Mouse (Mus musculus): Measurements from ENCODE around the gene Mrpl51. TPM values are rescaled to one million over a fixed set of nuclear protein-coding genes. Genes with fewer than 3 reads are reported as not detected.

The Mrpl51 gene
- polyA plus RNA-seq, 1 experiment from 2014 or later = 202 TPM

DNA sequence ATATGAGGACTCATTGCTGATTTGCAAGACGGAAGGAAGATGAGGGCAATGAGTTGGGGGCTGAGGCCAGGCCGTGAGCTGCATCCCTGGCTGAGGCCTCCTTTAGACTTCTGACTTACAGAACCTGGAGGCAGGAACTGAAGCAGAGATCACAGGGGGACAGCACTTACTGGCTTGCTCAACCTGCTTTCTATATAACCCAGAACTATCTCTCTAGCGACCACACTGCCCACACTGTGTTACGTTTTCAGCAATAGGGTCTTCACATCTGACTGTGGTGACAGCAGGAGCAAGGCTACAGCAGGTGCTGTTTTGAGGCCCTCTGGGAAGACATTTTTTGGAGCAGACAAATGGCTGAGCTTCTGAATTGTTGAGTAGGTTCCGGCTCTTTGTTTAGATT lies 49.0 kb downstream of the Mrpl51 start:
- H3K36me3 ChIP-seq (ENCODE audit: poor library complexity, severe bottlenecking) = no peaks in the 10 kb centered on the region
- H3K9ac ChIP-seq = no peak overlapping the region
- no peaks in the 10 kb centered on the region for H3K27me3 ChIP-seq
- no peak overlapping the region for H3K27ac ChIP-seq
- no peaks in the 10 kb centered on the region for H3K9me3 ChIP-seq (replicated peaks)
- no peak overlapping the region for H3K4me2 ChIP-seq
- no peak overlapping the region for H3K4me3 ChIP-seq
- no peaks in the 10 kb centered on the region for H3K4me1 ChIP-seq
- WGBS = 93% methylated on average over 5 of the region's 5 CpGs
- ATAC-seq = no peak

DNA sequence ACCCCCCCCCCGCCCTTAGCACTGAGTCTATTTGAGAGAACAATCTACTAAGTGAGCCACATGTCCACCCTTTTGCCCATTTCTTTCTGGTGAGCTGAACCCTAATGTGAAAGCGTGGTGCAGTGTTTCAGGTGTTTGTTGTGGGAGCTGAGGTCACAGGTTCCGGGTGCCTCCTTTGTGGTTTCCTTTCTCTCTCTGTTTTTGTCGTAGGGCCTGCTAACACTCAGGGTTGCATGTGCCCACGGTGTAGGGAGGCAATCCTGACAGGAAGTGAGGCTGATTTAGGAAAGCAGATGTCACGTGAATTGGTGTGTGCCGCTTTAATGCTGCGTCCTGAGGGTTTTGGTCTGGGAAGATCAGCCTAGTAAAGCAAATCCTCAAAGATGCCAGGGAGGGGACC lies 50.0 kb downstream of the Mrpl51 start:
- Histone ChIP-seq H3K4me1 (no peaks in the 10 kb centered on the region), H3K4me3 (no peak overlapping the region), H3K27ac (no peak overlapping the region), H3K9ac (no peak overlapping the region), H3K36me3 (ENCODE audit: poor library complexity, severe bottlenecking) (no peaks in the 10 kb centered on the region), H3K4me2 (no peak overlapping the region), H3K9me3 (replicated peaks) (no peaks in the 10 kb centered on the region), H3K27me3 (no peaks in the 10 kb centered on the region)
- ATAC-seq = no peak
- WGBS = 85% methylated on average over 8 of the region's 8 CpGs

DNA sequence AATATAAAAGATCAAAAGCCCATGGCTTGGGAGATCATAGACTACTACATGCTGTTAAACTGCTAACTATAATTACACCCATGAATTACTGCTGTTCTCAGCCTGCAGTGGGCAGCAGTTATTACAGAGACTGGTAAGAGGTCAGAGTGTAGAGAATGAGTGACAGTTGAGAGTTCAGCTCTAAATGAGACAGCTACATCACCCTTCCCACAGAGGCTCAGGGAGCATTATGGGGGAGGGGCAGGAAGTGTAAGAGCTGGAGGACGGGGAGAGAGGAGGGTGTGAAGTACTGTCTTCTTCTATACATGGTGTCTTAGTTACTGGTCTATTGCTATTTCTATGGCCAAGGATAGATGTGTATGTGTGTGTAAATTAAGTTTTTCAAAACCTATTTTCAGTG lies 53.0 kb downstream of the Mrpl51 start:
- 54% methylated on average over 1 of the region's 1 CpGs for WGBS
- H3K9ac ChIP-seq = no peak overlapping the region
- H3K36me3 ChIP-seq (ENCODE audit: poor library complexity, severe bottlenecking) = no peaks in the 10 kb centered on the region
- H3K4me3 ChIP-seq = no peak overlapping the region
- H3K4me1 ChIP-seq = no peaks in the 10 kb centered on the region
- no peak overlapping the region for H3K4me2 ChIP-seq
- no peaks in the 10 kb centered on the region for H3K27me3 ChIP-seq
- no peak overlapping the region for H3K27ac ChIP-seq
- no peaks in the 10 kb centered on the region for H3K9me3 ChIP-seq (replicated peaks)
- ATAC-seq = no peak

Small RNA genes lying within 50 kb of the gene (microRNA-seq; reads per million reads assigned to microRNA genes)
- gene Mir3098 (2.7 reads per million, percentile 1 among the genes with 10 or more reads in this experiment), gene Mir8113 (not detected)

Other genes with a start within 250 kb of the Mrpl51 start
- 89.0 and 99.3 TPM in 2 replicates for gene Cops7a, start 226.3 kb upstream of the Mrpl51 start, polyA plus RNA-seq (2015; fragmentation: Nextera tagmentation; extraction: Ambion mirVana)
- 13.0 and 16.1 TPM in 2 replicates for gene Pianp, start 195.1 kb upstream of the Mrpl51 start, polyA plus RNA-seq (2015; fragmentation: Nextera tagmentation; extraction: Ambion mirVana)
- 18.1 and 19.9 TPM in 2 replicates for gene Zfp384, start 182.7 kb upstream of the Mrpl51 start, polyA plus RNA-seq (2015; fragmentation: Nextera tagmentation; extraction: Ambion mirVana)
- gene Ing4, start 152.0 kb upstream of the Mrpl51 start, polyA plus RNA-seq (2015; fragmentation: Nextera tagmentation; extraction: Ambion mirVana) = 190 and 200 TPM in 2 replicates
- gene Acrbp, start 142.1 kb upstream of the Mrpl51 start, polyA plus RNA-seq (2015; fragmentation: Nextera tagmentation; extraction: Ambion mirVana) = 19.1 and 20.9 TPM in 2 replicates
- 0.38 and 0.44 TPM in 2 replicates for gene Lpar5, start 123.9 kb upstream of the Mrpl51 start, polyA plus RNA-seq (2015; fragmentation: Nextera tagmentation; extraction: Ambion mirVana)
- 114 and 119 TPM in 2 replicates for gene Chd4, start 95.8 kb upstream of the Mrpl51 start, polyA plus RNA-seq (2015; fragmentation: Nextera tagmentation; extraction: Ambion mirVana)
- gene Nop2, start 59.9 kb upstream of the Mrpl51 start, polyA plus RNA-seq (2015; fragmentation: Nextera tagmentation; extraction: Ambion mirVana) = 49.1 and 58.3 TPM in 2 replicates
- gene Iffo1, start 46.6 kb upstream of the Mrpl51 start, polyA plus RNA-seq (2015; fragmentation: Nextera tagmentation; extraction: Ambion mirVana) = 11.9 and 14.4 TPM in 2 replicates
- gene Gapdh, start 25.3 kb upstream of the Mrpl51 start, polyA plus RNA-seq (2015; fragmentation: Nextera tagmentation; extraction: Ambion mirVana) = 1,974 and 2,008 TPM in 2 replicates
- gene Ncapd2, start 100 bp upstream of the Mrpl51 start, polyA plus RNA-seq (2015; fragmentation: Nextera tagmentation; extraction: Ambion mirVana) = 146 and 153 TPM in 2 replicates
- gene Vamp1, start 23.8 kb downstream of the Mrpl51 start, polyA plus RNA-seq (2015; fragmentation: Nextera tagmentation; extraction: Ambion mirVana) = 5.4 and 6.3 TPM in 2 replicates
- 2.2 and 3.1 TPM in 2 replicates for gene Tapbpl, start 40.1 kb downstream of the Mrpl51 start, polyA plus RNA-seq (2015; fragmentation: Nextera tagmentation; extraction: Ambion mirVana)
- 1.5 and 2.0 TPM in 2 replicates for gene Cd27, start 45.2 kb downstream of the Mrpl51 start, polyA plus RNA-seq (2015; fragmentation: Nextera tagmentation; extraction: Ambion mirVana)
- not detected in 2 replicates for gene Tuba3a, start 94.2 kb downstream of the Mrpl51 start, polyA plus RNA-seq (2015; fragmentation: Nextera tagmentation; extraction: Ambion mirVana)
- 10.2 and 12.3 TPM in 2 replicates for gene Ltbr, start 122.1 kb downstream of the Mrpl51 start, polyA plus RNA-seq (2015; fragmentation: Nextera tagmentation; extraction: Ambion mirVana)
- 0.13 and 0.26 TPM in 2 replicates for gene Scnn1a, start 128.9 kb downstream of the Mrpl51 start, polyA plus RNA-seq (2015; fragmentation: Nextera tagmentation; extraction: Ambion mirVana)
- gene Tnfrsf1a, start 157.6 kb downstream of the Mrpl51 start, polyA plus RNA-seq (2015; fragmentation: Nextera tagmentation; extraction: Ambion mirVana) = 12.8 and 13.8 TPM in 2 replicates
- 0.08 and 0.09 TPM in 2 replicates for gene Plekhg6, start 189.0 kb downstream of the Mrpl51 start, polyA plus RNA-seq (2015; fragmentation: Nextera tagmentation; extraction: Ambion mirVana)

Measured in forebrain, embryonic 13.5 days (tissue).